Mouse (Mus musculus) layer of hippocampus, adult 8-10 months (tissue): Measurements from ENCODE around the gene Hes7. TPM values are rescaled to one million over a fixed set of nuclear protein-coding genes. Genes with fewer than 3 reads are reported as not detected.
A peak's percentile ranks its signal among the peaks of the same experiment; 100 is the strongest.

Experiments used
- DNase-seq, 2 experiments: peaks; one replicate each; pipeline ENCODE4 v3.0.0; 2022; ENCODE audit warnings: low spot score in 2 of 2
- total RNA-seq, 4 experiments: library from RNA; stranded (reverse); gene quantifications; 2 replicates each; pipeline ENCODE4 v1.2.4; 2022

Hes7 gene
- total RNA-seq, 4 experiments from 2014 or later: 0.97 to 1.8 (median 1.2) TPM

- peak; percentile 84 to 92 for DNase-seq
Observed at GRCm38 (mm10) chr11:69088103-69088855, 31.9 kb upstream of the Hes7 start, which contains the start of gene Vamp2. Gene Vamp2 (plus strand): TSS chr11:69088490.

- peak; percentile 18 to 27 for DNase-seq
Observed at GRCm38 (mm10) chr11:69088856-69089615, 31.2 kb upstream of the Hes7 start.

GRCm38 (mm10) chr11:69089616-69090290, 30.5 kb upstream of the Hes7 start:
- DNase-seq: peak in 1 of 2 experiments; percentile 47

- peak in 1 of 2 experiments; percentile 12 for DNase-seq
Observed at GRCm38 (mm10) chr11:69090367-69090766, 29.8 kb upstream of the Hes7 start.

DNA sequence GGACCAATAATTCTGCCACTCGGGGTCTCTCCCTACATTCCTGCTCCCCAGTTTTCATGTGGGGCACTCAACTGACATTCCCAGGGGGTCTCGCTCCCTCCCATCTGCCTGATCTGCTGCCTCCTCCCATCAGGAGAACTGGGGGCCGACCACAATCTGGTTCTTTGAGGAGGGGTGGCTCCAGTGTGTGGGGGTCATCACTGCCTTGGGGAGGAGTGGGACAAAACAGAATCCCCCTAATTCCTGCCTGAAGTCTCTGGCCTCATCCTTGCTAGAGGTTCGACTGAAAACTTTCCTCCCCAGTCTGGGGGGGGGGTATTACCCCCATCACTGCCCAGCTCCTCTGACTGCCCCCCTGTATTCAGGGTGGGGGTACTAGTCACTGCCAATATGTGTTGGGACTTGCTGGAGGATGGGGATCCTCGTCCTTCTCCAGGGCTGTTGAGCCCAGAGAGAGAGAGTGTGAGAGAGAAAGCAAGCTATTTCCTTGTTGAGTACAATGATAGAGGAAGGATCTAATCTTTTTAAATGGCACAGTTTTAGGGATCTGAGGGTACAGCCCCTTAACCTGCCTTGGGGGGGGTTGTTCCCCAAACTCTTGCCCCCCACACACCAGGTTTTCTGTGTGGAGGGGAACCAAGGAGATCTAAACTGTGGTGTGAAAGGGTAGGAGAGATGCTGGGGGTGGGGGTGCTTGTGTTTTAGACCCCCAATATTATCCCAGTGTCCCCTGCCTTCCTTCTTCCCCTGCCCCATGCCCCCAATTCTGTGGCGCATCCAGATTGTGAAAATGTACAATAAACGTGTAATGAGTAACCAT, 28.4 kb upstream of the Hes7 start:
- no peak for DNase-seq

DNA sequence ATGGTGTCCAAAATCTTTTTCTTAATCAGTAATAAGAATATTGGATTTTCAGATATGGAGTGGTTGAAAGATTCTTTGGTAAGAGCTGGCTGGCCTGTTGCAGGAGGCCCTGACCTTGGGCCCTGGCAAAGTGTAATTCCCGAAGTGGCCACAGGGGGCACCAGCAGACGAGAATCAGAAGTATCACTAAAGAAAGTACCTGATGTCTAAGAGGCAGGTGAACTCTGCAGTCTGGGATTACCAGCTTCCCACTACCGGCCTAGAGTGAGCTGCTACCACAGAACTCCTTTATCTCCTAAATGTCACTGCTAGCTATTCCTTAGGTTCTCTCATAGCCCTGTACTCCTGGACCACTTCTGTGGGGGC, 27.8 kb upstream of the Hes7 start:
- DNase-seq: peak in 1 of 2 experiments; percentile 83

DNA sequence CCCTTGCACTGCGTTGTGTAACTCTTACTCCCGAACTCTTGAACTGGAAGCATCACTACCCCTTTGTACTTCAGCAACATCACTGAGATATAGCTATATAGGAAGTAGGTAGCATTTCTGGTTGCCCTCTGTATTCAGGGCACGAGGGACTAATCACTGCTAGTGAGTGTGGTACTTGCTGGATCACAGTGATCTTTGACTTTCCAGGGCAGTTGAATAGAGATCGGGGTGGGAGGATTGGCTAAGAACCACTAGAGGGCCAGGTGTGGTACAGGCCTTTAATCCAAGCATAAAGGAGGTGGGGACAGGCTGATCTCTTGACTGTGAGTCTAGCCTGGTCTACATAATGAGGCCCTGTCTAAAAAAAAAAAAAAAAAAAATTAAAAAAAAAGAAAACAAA, 27.3 kb upstream of the Hes7 start:
- DNase-seq: peak in 1 of 2 experiments; percentile 8

- DNase-seq: peak in 1 of 2 experiments; percentile 23
Observed at GRCm38 (mm10) chr11:69093856-69094255, 26.3 kb upstream of the Hes7 start.

GRCm38 (mm10) chr11:69094697-69095429, 25.3 kb upstream of the Hes7 start, which contains the start of gene Per1:
Gene Per1 (plus strand): TSS chr11:69095217.
- peak; percentile 100 for DNase-seq

- peak in 1 of 2 experiments; percentile 31 for DNase-seq
Observed at GRCm38 (mm10) chr11:69095511-69096231, 24.5 kb upstream of the Hes7 start.

DNA sequence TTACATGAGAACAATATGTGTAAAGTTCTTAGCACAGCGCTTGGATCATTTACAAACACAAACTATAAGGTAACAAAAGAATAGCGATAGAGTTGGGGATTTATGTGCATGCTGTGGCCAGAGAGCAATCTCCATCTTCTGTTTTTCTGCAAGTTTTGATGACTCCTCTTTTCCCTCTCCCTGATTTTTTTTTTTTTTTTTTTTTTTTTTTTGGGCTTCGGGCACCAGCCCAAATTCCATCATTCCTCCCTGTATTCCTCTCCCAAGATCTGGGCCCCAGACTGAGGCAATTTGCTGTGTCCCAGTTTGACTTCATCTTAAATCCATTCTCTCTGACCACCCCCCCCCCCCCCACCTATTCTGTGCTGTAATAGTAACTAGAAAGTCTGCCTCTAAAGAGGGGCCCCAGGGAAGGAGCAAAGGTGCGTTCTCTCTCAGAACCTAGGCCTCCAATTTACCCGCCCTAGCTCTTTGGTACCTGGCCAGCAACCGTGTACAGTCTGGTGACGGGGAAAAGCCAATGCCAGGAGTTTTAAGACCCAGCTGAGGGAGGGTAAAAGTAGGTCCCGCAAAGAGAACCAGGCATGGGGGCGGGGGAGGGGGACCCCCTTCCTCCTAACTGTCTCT, 23.7 kb upstream of the Hes7 start:
- DNase-seq: no peak

GRCm38 (mm10) chr11:69096987-69097900, 23.0 kb upstream of the Hes7 start:
- DNase-seq: peak; percentile 96 to 97

DNA sequence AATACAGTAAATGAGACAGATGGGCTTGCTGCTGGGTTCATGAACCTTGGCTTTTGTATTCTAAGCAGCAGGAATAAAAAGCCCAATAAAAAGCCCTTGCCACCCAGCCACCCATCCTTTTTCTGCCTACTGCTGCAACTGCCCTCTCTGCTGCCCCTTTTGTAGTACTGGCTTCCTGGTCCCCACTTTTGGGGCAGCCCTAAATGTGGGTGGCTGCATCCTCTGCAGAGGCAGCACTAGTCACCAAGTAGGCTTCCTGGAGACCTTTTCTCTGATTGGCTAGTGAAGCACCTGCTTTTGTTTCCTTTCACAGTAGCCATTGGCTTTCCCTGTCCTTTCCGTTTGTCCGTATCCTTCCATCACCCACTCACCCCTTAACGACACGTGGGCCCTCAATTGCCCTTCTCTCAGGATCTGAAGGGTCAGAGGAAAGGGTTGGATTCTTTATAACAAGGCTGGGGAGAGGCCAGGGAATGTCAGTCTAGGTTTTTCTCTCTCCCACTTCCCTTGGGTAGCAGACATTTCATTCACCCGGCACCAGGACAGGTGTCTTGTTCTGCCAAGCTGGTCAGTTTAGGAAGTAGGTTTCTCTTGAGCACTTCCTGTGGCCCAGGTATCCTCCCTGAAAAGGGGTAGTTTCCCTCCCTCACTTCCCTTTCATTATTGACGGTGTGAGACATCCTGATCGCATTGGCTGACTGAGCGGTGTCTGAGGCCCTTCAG, 22.0 kb upstream of the Hes7 start:
- DNase-seq: peak; percentile 17 to 24

DNA sequence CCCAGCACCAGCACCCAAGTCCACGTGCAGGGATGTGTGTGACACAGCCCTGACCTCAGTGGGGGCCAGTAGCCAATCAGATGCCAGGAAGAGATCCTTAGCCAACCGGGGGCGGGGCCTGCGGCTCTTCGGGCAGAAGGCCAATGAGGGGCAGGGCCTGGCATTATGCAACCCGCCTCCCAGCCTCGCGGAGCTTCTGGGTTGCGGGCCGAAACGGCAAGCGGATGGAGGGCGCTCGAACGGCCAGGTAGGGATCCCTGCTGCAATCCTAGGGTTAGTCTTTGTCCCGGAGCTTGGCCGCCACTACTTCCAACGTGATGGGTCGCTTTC, 21.5 kb upstream of the Hes7 start:
- DNase-seq: peak; percentile 94 to 96

GRCm38 (mm10) chr11:69099177-69099914, 20.9 kb upstream of the Hes7 start:
- DNase-seq: peak; percentile 65 to 66

- peak; percentile 89 to 91 for DNase-seq
Observed at GRCm38 (mm10) chr11:69099915-69100345, 20.3 kb upstream of the Hes7 start.
